Mouse (Mus musculus) limb, embryonic 11.5 days (tissue): ENCODE results near the gene Hspa5. TPM values are rescaled to one million over a fixed set of nuclear protein-coding genes. Genes with fewer than 3 reads are reported as not detected.
"Not testable (repeated sequence)": the region's sequence is repeated elsewhere in the genome, so short reads cannot be mapped to it uniquely, and the experiment has no call there.

Source experiments
- ATAC-seq: fragments of 200-750 bp; cut with Nextera tagmentation; 2 replicates; pipeline ENCODE4 v1.8.0; 2017; ENCODE audit warnings: low read depth; ENCODE audit not compliant: insufficient number of reproducible peaks, low FRiP score, low TSS enrichment
- DNase-seq: peaks from one replicate; pipeline ENCODE4 v3.0.0-alpha.2; 2015; ENCODE audit warnings: low spot score
- H3K27ac ChIP-seq: fragments of 300-500 bp; sonication (generic); replicated peaks from 2 replicates; pipeline ENCODE4 v1.5.1; 2014; ENCODE audit warnings: low read depth, mild to moderate bottlenecking, low read length
- H3K27me3 ChIP-seq: fragments of 300-500 bp; sonication (generic); 2 replicates; pipeline ENCODE4 v1.6.1; 2014; ENCODE audit warnings: mild to moderate bottlenecking, low read length, mixed read lengths; ENCODE audit not compliant: control insufficient read depth, insufficient read depth
- H3K36me3 ChIP-seq: fragments of 300-500 bp; sonication (generic); 2 replicates; pipeline ENCODE4 v1.6.1; 2014; ENCODE audit warnings: mild to moderate bottlenecking, low read length, moderate library complexity, mixed read lengths; ENCODE audit not compliant: control insufficient read depth, insufficient read depth
- H3K4me1 ChIP-seq: fragments of 300-500 bp; sonication (generic); 2 replicates; pipeline ENCODE4 v1.6.1; 2014; ENCODE audit warnings: low read length, mixed read lengths; ENCODE audit not compliant: control insufficient read depth, insufficient read depth
- H3K4me2 ChIP-seq: fragments of 300-500 bp; sonication (generic); 2 replicates; pipeline ENCODE4 v1.6.1; 2014; ENCODE audit warnings: low read depth, mild to moderate bottlenecking, moderate library complexity; ENCODE audit not compliant: severe bottlenecking
- H3K4me3 ChIP-seq: fragments of 300-500 bp; sonication (generic); 2 replicates; pipeline ENCODE4 v1.5.1; 2014; ENCODE audit warnings: low read depth, low read length
- H3K9ac ChIP-seq: fragments of 300-500 bp; sonication (generic); 2 replicates; pipeline ENCODE4 v1.6.1; 2014; ENCODE audit warnings: mild to moderate bottlenecking, low read length
- H3K9me3 ChIP-seq: fragments of 300-500 bp; sonication (generic); 2 replicates; pipeline ENCODE4 v1.6.1; 2016; ENCODE audit warnings: low read length; ENCODE audit not compliant: control insufficient read depth
- WGBS: fragments of 180-500 bp; shearing (Covaris S2); extraction: QIAGEN DNeasy Blood & Tissue Kit; methylation state at CpG from one replicate; pipeline ENCODE4 v1.1.7; 2014; 5-methylcytosine and 5-hydroxymethylcytosine counted together
- polyA plus RNA-seq: library from polyadenylated mRNA; unstranded; fragments of >200 nt; fragmentation: Nextera tagmentation; extraction: Ambion mirVana; gene quantifications from 2 replicates; pipeline ENCODE4 v1.2.1, GENCODE M21; 2014

Gene Hspa5
- polyA plus RNA-seq, 1 experiment from 2014 or later: 886 TPM

DNA sequence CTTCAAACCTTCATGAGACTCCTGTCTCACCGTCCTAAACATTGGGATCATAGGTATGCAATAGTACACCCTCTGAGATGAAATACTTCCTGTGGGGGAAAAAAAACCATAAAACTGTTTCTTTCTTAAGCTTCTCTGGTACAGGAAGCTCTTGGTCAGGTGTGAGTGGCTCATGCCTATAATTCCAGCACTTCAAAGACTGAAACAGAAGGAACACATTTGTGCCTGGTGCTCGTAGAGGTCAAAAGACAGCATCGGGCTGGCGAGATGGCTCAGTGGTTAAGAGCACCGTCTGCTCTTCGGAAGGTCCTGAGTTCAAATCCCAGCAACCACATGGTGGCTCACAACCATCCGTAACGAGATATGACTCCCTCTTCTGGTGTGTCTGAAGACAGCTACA lies 27.3 kb upstream of the Hspa5 start:
- DNase-seq (no peak), ATAC-seq (no peak)
- WGBS: 84% methylated on average over 8 of the region's 8 CpGs
- H3K4me2 ChIP-seq: no peak overlapping the region
- no peak overlapping the region for H3K4me3 ChIP-seq
- no peak overlapping the region for H3K9ac ChIP-seq
- no peaks in the 10 kb centered on the region for H3K36me3 ChIP-seq
- no peak overlapping the region for H3K27ac ChIP-seq
- no peaks in the 10 kb centered on the region for H3K9me3 ChIP-seq
- H3K27me3 ChIP-seq: no peaks in the 10 kb centered on the region
- H3K4me1 ChIP-seq: no peaks in the 10 kb centered on the region

DNA sequence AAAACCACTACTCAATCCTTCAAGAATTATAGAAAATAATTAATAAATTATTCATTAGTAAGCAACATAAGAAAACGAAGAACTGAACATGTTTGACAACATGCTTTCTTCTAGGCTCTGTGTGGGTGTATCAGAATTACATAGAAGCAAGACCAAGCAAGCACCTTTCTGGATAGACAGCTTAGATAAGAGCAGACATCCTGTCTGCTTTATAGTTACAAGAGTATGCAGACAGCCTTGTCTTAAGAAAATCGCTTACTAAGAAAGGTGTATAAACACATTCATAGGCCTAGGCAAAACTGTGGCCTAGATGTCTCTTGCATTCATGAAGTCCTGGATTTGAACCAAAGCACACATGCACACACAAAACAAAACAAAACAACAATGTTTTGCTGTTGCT lies 26.1 kb upstream of the Hspa5 start:
- no peak for ATAC-seq

DNA sequence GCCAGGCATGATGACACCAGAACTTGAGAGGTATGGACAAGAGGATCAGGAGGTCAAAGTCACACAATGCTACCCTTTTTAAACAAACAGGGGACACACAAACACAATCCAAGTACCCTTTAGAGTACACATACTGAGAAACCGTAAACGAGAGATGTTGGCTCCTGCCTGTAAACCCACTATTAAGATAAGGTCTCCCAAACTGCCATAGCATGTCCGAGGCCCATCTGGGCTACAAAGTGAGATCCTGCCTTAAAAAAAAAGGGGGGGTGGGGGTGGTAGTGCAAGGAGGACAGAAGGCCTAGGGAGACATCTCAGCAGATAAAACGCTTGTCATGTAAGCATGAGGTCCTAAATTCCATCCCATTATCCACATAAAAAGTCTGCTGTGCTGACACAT lies 23.3 kb upstream of the Hspa5 start:
- Histone ChIP-seq H3K27ac (no peak overlapping the region), H3K4me3 (no peak overlapping the region), H3K4me2 (no peak overlapping the region), H3K36me3 (no peaks in the 10 kb centered on the region), H3K9me3 (no peaks in the 10 kb centered on the region), H3K9ac (no peak overlapping the region), H3K4me1 (no peaks in the 10 kb centered on the region), H3K27me3 (no peaks in the 10 kb centered on the region)
- 87% methylated on average over 4 of the region's 4 CpGs for WGBS
- ATAC-seq (no peak), DNase-seq (no peak)

More for the DNA sequence above, 26.1 kb upstream of the Hspa5 start:
- 92% methylated on average over 2 of the region's 2 CpGs for WGBS
- H3K9ac ChIP-seq: no peak overlapping the region
- no peak for DNase-seq
- no peaks in the 10 kb centered on the region for H3K9me3 ChIP-seq
- no peak overlapping the region for H3K4me3 ChIP-seq
- H3K4me2 ChIP-seq: no peak overlapping the region
- no peaks in the 10 kb centered on the region for H3K4me1 ChIP-seq
- H3K36me3 ChIP-seq: no peaks in the 10 kb centered on the region
- H3K27ac ChIP-seq: no peak overlapping the region
- H3K27me3 ChIP-seq: no peaks in the 10 kb centered on the region

DNA sequence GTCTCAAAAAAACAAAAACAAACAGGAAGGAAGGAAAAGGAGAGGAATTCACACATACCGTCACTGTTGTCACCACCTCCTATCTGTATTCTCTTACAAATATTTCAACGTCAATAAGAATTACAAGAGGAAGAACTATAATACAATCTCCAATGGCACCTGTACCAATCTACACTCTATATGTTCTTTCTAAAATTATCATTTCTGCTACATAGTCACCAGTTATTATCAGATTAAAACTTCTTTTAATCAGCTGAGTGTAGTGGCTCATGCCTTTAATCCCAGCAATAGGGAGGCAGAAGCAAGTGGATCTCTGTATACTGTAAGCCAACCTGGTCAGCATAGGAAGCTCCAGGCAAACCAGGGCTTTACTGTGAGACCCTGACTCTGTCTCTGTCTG lies 21.5 kb upstream of the Hspa5 start:
- H3K27me3 ChIP-seq: no peaks in the 10 kb centered on the region
- no peak overlapping the region for H3K9ac ChIP-seq
- WGBS: 82% methylated on average over 2 of the region's 2 CpGs
- H3K4me3 ChIP-seq: no peak overlapping the region
- ATAC-seq (no peak), DNase-seq (no peak)
- H3K36me3 ChIP-seq: no peaks in the 10 kb centered on the region
- peaks cover 2% of the 10 kb centered on the region; the same call in 1 of the 2 replicates for H3K4me1 ChIP-seq
- H3K27ac ChIP-seq: no peak overlapping the region
- no peaks in the 10 kb centered on the region for H3K9me3 ChIP-seq
- H3K4me2 ChIP-seq: no peak overlapping the region

DNA sequence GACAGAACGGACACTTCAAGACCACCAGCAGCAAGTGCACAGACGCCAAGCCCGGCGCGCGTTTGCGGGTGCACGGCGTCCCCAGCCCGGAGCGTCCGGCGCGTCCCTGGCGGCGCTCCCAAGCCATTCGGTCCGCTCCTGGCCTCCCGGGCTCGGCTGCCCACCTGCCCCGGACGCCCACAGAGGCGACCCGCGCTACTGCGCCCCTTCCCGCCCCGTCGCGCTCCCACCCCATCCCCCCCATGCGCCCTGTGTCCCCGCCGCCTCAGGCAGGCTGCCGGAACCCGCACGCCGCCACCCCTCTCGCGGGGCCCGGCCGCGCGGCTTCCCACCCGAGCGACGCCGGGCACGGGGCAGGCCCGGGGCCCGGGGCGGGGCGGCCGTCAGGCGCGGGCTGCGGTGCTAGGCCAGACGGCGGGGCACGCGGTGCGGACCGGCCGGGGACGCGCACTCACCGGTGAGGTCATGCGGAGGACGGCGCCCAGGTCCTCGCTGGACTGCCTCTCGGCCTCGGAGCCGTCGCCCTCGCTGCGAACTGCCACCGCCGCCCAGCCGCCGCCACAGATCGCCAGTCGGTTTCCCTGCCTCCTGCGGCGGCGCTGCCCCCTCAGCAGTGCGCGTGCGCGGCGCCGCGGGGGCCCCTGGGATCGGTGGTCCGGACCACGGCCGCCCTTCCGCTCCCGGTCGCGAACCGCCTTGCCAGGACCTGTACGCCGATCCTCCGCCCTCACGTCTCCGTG lies 17.8 kb upstream of the Hspa5 start:
- Histone ChIP-seq H3K36me3 (no peaks in the 10 kb centered on the region), H3K27me3 (no peaks in the 10 kb centered on the region), H3K27ac (peak overlapping the region; percentile 88), H3K9ac (peak overlapping the region; percentile 93), H3K9me3 (no peaks in the 10 kb centered on the region), H3K4me3 (peak overlapping the region; percentile 61), H3K4me1 (peaks cover 2% of the 10 kb centered on the region; the same call in 1 of the 2 replicates), H3K4me2 (peak overlapping the region; percentile 67)
- peak; percentile 87 for ATAC-seq
- WGBS: under 1% methylated on average over 73 of the region's 106 CpGs
- DNase-seq: peak; percentile 89

DNA sequence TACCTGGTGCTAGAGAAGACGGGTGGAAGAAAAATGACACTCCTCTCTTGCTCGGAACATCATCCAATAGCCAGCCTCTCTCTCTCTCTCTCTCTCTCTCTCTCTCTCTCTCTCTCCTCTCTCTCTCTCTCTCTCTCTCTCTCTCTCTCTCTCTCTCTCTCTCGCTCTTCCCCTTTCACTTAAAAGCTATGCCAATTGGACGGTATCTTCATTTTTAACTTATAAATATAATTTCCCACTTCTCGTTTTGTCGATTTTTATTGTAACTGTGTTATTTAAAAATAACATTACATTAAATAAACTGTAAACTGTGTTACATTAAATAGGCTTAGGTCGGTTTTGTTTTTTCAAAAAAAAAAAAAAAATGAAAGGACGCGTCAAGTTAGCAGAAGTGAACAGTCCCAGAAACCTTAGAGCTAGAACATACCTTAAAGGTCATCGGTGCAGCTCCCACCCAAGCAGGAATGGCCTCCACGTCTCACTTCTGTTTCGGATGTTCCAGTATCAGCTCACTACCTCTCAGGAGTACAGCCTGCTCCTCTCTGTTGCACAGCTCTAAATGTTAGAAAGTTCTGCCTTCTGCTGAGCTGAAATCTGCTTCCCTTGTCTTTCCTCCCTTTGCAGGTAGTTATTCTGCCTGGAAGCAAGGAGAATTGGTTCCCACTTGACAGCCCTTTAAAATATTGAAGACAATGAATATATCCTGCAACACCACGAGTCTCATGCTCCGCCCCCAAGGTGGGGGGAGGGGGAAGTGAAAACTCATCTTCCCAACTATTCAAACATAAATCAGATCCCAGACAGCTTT lies 17.0 kb upstream of the Hspa5 start, which contains the start of gene Gapvd1:
TSS of gene Gapvd1 (minus strand) at position 682 of the 808 bp plus-strand sequence.
- 4% methylated on average over 14 of the region's 14 CpGs for WGBS
- H3K4me2 ChIP-seq: peak within 1 kb of the TSS; percentile 67
- H3K4me1 ChIP-seq: peaks cover 2% of the 10 kb centered on the region; the same call in 1 of the 2 replicates
- H3K9me3 ChIP-seq: no peaks in the 10 kb centered on the region
- peak within 1 kb of the TSS; percentile 61 for H3K4me3 ChIP-seq
- H3K36me3 ChIP-seq: no peaks in the 10 kb centered on the region
- ATAC-seq: no peak; the same call in 1 of the 2 replicates
- H3K9ac ChIP-seq: peak within 1 kb of the TSS; percentile 93
- peak within 1 kb of the TSS; percentile 88 for H3K27ac ChIP-seq
- peak; percentile 52 for DNase-seq
- no peaks in the 10 kb centered on the region for H3K27me3 ChIP-seq

DNA sequence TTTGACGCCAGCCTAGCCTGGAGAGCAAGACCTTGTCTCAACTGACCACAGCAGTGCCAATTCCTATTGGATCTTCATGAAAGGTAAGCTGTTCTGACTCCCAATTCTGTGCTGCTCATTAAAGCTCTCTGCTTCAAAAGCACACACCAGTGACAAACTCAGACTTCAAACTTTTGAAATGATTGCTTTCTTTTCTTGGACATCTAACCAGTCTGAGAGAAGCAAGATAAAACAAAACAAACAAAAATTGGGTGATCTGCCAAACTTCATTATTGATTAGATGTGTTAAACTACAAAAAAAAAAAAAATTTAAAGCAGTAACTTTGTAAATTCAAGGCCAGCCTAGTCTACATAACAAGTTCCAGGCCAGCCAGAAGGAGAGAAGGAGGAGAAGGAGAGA lies 14.4 kb upstream of the Hspa5 start:
- H3K36me3 ChIP-seq: no peaks in the 10 kb centered on the region

DNA sequence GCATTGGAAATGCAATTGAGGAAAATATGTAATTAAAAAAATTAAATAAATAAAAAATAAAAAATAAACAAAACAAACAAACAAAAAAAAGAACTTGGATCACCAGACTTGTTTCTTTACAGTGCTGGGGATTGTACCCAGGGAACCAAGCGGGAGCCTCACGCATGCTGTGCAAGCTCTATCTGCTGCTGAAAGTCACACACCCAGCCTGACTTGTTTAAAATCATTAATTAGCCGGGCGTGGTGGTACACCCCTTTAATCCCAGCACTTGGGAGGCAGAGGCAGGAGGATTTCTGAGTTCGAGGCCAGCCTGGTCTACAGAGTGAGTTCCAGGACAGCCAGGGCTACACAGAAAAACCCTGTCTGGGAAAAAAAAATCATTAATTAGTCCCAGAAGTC lies 10.5 kb upstream of the Hspa5 start:
- H3K4me2 ChIP-seq, H3K9ac ChIP-seq, H3K27ac ChIP-seq, H3K4me3 ChIP-seq, H3K36me3 ChIP-seq, H3K9me3 ChIP-seq, DNase-seq, H3K27me3 ChIP-seq, ATAC-seq, H3K4me1 ChIP-seq: not testable (repeated sequence)
- 89% methylated on average over 5 of the region's 5 CpGs for WGBS

More for the DNA sequence above, 14.4 kb upstream of the Hspa5 start:
- 63% methylated on average over 1 of the region's 1 CpGs for WGBS
- H3K4me3 ChIP-seq: no peak overlapping the region
- H3K4me1 ChIP-seq: peaks cover 2% of the 10 kb centered on the region; the same call in 1 of the 2 replicates
- no peak overlapping the region for H3K9ac ChIP-seq
- no peaks in the 10 kb centered on the region for H3K27me3 ChIP-seq
- H3K4me2 ChIP-seq: no peak overlapping the region
- DNase-seq: no peak
- H3K9me3 ChIP-seq: no peaks in the 10 kb centered on the region
- H3K27ac ChIP-seq: no peak overlapping the region
- ATAC-seq: no peak
